Mouse (Mus musculus): ENCODE measurements at regions not wholly inside any gene's neighbourhood (a gene's known extent, or its start where the extent isn't known, plus 50 kb on each side); places are given as distances from the start of the nearest gene placed in this dataset.

- CTCF ChIA-PET: no interaction called here
Observed at GRCm38 (mm10) chr14:100352961-100353452, 68.5 kb upstream of the Klf12 start.

- CTCF ChIA-PET: no interaction called here
Observed at GRCm38 (mm10) chr14:100351004-100351403, 66.5 kb upstream of the Klf12 start.

- CTCF ChIA-PET: no interaction called here
Observed at GRCm38 (mm10) chr14:100350021-100350790, 65.7 kb upstream of the Klf12 start.

GRCm38 (mm10) chr14:100348336-100349164 is 64.1 kb upstream of the Klf12 start:
- CTCF ChIA-PET: interaction anchor here (0.5 kb wide), 1 partner anchor 12 kb away, joined by 4 read pairs; no protein-coding TSS in a partner anchor

GRCm38 (mm10) chr14:100336926-100337325 is 52.4 kb upstream of the Klf12 start:
- CTCF ChIA-PET: no interaction called here
